Mouse (Mus musculus): ENCODE results near the gene Smim6.

Smim6 gene

GRCm38 (mm10) chr11:115911632-115912376 lies at the start of gene Smim6:
Gene Smim6, plus strand, starts transcription at chr11:115912017.
- no peak for DNase-seq (ENCODE audit: low spot score in 2 of 2)

- DNase-seq (ENCODE audit: low spot score in 2 of 2) = no peak
These were observed 47.9 kb upstream of the Smim6 start for GRCm38 (mm10) chr11:115863895-115864294.

- DNase-seq (ENCODE audit: low spot score in 2 of 2) = no peak
These were observed 42.4 kb upstream of the Smim6 start for GRCm38 (mm10) chr11:115869393-115869792.

GRCm38 (mm10) chr11:115872437-115872836 lies 39.4 kb upstream of the Smim6 start:
- no peak for DNase-seq (ENCODE audit: low spot score in 2 of 2)

GRCm38 (mm10) chr11:115875935-115876334 lies 35.9 kb upstream of the Smim6 start:
- DNase-seq (ENCODE audit: low spot score in 2 of 2) = no peak

GRCm38 (mm10) chr11:115876438-115876837 lies 35.4 kb upstream of the Smim6 start:
- no peak for DNase-seq (ENCODE audit: low spot score in 2 of 2)

- DNase-seq (ENCODE audit: low spot score in 2 of 2) = no peak
These were observed 34.6 kb upstream of the Smim6 start for GRCm38 (mm10) chr11:115877174-115877755.

GRCm38 (mm10) chr11:115878071-115878470 lies 33.7 kb upstream of the Smim6 start:
- no peak for DNase-seq (ENCODE audit: low spot score in 2 of 2)

GRCm38 (mm10) chr11:115881002-115881401 lies 30.8 kb upstream of the Smim6 start:
- DNase-seq (ENCODE audit: low spot score in 2 of 2) = peak in 1 of 2 experiments; percentile 22

- DNase-seq (ENCODE audit: low spot score in 2 of 2) = no peak
These were observed 28.6 kb upstream of the Smim6 start for GRCm38 (mm10) chr11:115883251-115883650.

- DNase-seq (ENCODE audit: low spot score in 2 of 2) = no peak
These were observed 27.5 kb upstream of the Smim6 start for GRCm38 (mm10) chr11:115884361-115884760.

GRCm38 (mm10) chr11:115885281-115885680 lies 26.5 kb upstream of the Smim6 start:
- no peak for DNase-seq (ENCODE audit: low spot score in 2 of 2)

GRCm38 (mm10) chr11:115886446-115886845 lies 25.4 kb upstream of the Smim6 start:
- no peak for DNase-seq (ENCODE audit: low spot score in 2 of 2)

- DNase-seq (ENCODE audit: low spot score in 2 of 2) = no peak
These were observed 23.8 kb upstream of the Smim6 start for GRCm38 (mm10) chr11:115888020-115888419.

GRCm38 (mm10) chr11:115889159-115889558 lies 22.7 kb upstream of the Smim6 start:
- no peak for DNase-seq (ENCODE audit: low spot score in 2 of 2)

GRCm38 (mm10) chr11:115892213-115892612 lies 19.6 kb upstream of the Smim6 start:
- no peak for DNase-seq (ENCODE audit: low spot score in 2 of 2)

GRCm38 (mm10) chr11:115893071-115893470 lies 18.7 kb upstream of the Smim6 start:
- no peak for DNase-seq (ENCODE audit: low spot score in 2 of 2)

GRCm38 (mm10) chr11:115894755-115895520 lies 16.9 kb upstream of the Smim6 start:
- DNase-seq (ENCODE audit: low spot score in 2 of 2) = no peak

GRCm38 (mm10) chr11:115898446-115898845 lies 13.4 kb upstream of the Smim6 start:
- no peak for DNase-seq (ENCODE audit: low spot score in 2 of 2)

- peak; percentile 19 to 29 for DNase-seq (ENCODE audit: low spot score in 2 of 2)
These were observed 12.9 kb upstream of the Smim6 start for GRCm38 (mm10) chr11:115898886-115899285.

GRCm38 (mm10) chr11:115899486-115900266 lies 12.1 kb upstream of the Smim6 start, which contains the start of gene Smim5:
Gene Smim5, plus strand, starts transcription at chr11:115899966.
- DNase-seq (ENCODE audit: low spot score in 2 of 2) = no peak

Measured in right cerebral cortex, adult 2 months (tissue).